Comparison of ENCODE assay signal across 23 mouse cellular contexts in genomic region chr1:179277346-179277745, GRCm38 (mm10).
"Had no signal": no experiment of that assay in that cellular context is flagged by ENCODE, and none has a peak within 500 bp of the region (broad histone marks: within the 10 kb centered on the region; RNA-seq: fewer than 3 reads in every experiment).

No protein-coding gene starts in this region.

- H3K27ac ChIP-seq: hindbrain, embryonic 13.5 days; hindbrain, embryonic 15.5 days; hindbrain, postnatal 0 days; kidney, embryonic 15.5 days; kidney, postnatal 0 days; limb, embryonic 10.5 days; limb, embryonic 12.5 days; liver, embryonic 13.5 days; liver, embryonic 15.5 days had no signal

- H3K36me3 ChIP-seq: heart, embryonic 10.5 days; heart, embryonic 12.5 days; hindbrain, embryonic 13.5 days; hindbrain, embryonic 15.5 days; kidney, embryonic 15.5 days; limb, embryonic 10.5 days; limb, embryonic 12.5 days; liver, embryonic 13.5 days; liver, embryonic 15.5 days had no signal

- H3K4me3 ChIP-seq: heart, embryonic 10.5 days; heart, embryonic 12.5 days; hindbrain, embryonic 13.5 days; hindbrain, embryonic 15.5 days; kidney, embryonic 15.5 days; limb, embryonic 10.5 days; limb, embryonic 12.5 days; liver, embryonic 13.5 days; liver, embryonic 15.5 days had no signal

- H3K9ac ChIP-seq: heart, embryonic 12.5 days; hindbrain, embryonic 13.5 days; hindbrain, embryonic 15.5 days; kidney, embryonic 15.5 days; limb, embryonic 12.5 days; liver, embryonic 13.5 days; liver, embryonic 15.5 days had no signal

- DNase-seq: gastrocnemius, postnatal 14 days; gastrocnemius, postnatal 36 days; heart, adult 18-20 months; heart, postnatal 10 days; kidney, adult 11 months; kidney, adult 2 months; kidney, adult 9 months; kidney, postnatal 14 days; kidney, postnatal 36 days; layer of hippocampus, adult 9-11 months; layer of hippocampus, postnatal 36 days; liver; liver, embryonic 13.5 days had no signal

- H3K4me1 ChIP-seq: limb, embryonic 12.5 days; liver, embryonic 13.5 days; liver, embryonic 15.5 days had no signal

- H3K9me3 ChIP-seq: heart, embryonic 10.5 days; heart, embryonic 12.5 days; hindbrain, embryonic 13.5 days; hindbrain, embryonic 15.5 days; kidney, embryonic 15.5 days; limb, embryonic 10.5 days; limb, embryonic 12.5 days; liver, embryonic 13.5 days; liver, embryonic 15.5 days had no signal
